Mouse (Mus musculus) midbrain, embryonic 12.5 days (tissue): ENCODE data around the gene Creb5. TPM values are rescaled to one million over a fixed set of nuclear protein-coding genes. Genes with fewer than 3 reads are reported as not detected.

Source experiments
- ATAC-seq: fragments of 200-750 bp; cut with Nextera tagmentation; 2 replicates; pipeline ENCODE4 v1.8.0; 2017; ENCODE audit warnings: low read depth, moderate TSS enrichment, moderate library complexity; ENCODE audit not compliant: low FRiP score
- H3K27ac ChIP-seq: fragments of 300-500 bp; sonication (generic); replicated peaks from 2 replicates; pipeline ENCODE4 v1.5.1; 2016; ENCODE audit warnings: mild to moderate bottlenecking
- H3K27me3 ChIP-seq: fragments of 300-500 bp; sonication (generic); 2 replicates; pipeline ENCODE4 v1.6.1; 2016; ENCODE audit warnings: mild to moderate bottlenecking
- H3K36me3 ChIP-seq: fragments of 300-500 bp; sonication (generic); 2 replicates; pipeline ENCODE4 v1.6.1; 2016
- H3K4me1 ChIP-seq: fragments of 300-500 bp; sonication (generic); 2 replicates; pipeline ENCODE4 v1.6.1; 2016
- H3K4me2 ChIP-seq: fragments of 300-500 bp; sonication (generic); replicated peaks from 2 replicates; pipeline ENCODE4 v1.6.1; 2016; ENCODE audit warnings: mild to moderate bottlenecking, moderate library complexity
- H3K4me3 ChIP-seq: fragments of 300-500 bp; sonication (generic); 2 replicates; pipeline ENCODE4 v1.5.1; 2016; ENCODE audit warnings: mild to moderate bottlenecking
- H3K9ac ChIP-seq: fragments of 300-500 bp; sonication (generic); replicated peaks from 2 replicates; pipeline ENCODE4 v1.6.1; 2016; ENCODE audit warnings: mild to moderate bottlenecking, moderate library complexity
- H3K9me3 ChIP-seq: fragments of 300-500 bp; sonication (generic); 2 replicates; pipeline ENCODE4 v1.6.1; 2016; ENCODE audit warnings: mild to moderate bottlenecking
- WGBS: fragments of 180-500 bp; shearing (Covaris S2); methylation state at CpG from one replicate; pipeline ENCODE4 v1.1.7; 2016; 5-methylcytosine and 5-hydroxymethylcytosine counted together
- polyA plus RNA-seq: library from polyadenylated mRNA; unstranded; fragments of >200 nt; fragmentation: Nextera tagmentation; extraction: Ambion mirVana; gene quantifications from 2 replicates; pipeline ENCODE4 v1.2.1, GENCODE M21; 2016

The Creb5 gene
- polyA plus RNA-seq, 1 experiment from 2014 or later, result 6.3 TPM

- no peak for ATAC-seq
- Histone ChIP-seq H3K9me3 (no peaks in the 10 kb centered on the region), H3K4me2 (peak overlapping the region; percentile 98; the same call in 1 of the 2 replicates), H3K4me3 (no peak overlapping the region), H3K9ac (no peak overlapping the region), H3K27ac (no peak overlapping the region), H3K36me3 (no peaks in the 10 kb centered on the region), H3K4me1 (peaks cover 43% of the 10 kb centered on the region), H3K27me3 (peaks cover 72% of the 10 kb centered on the region)
- 20% methylated on average over 5 of the region's 5 CpGs for WGBS
Observed at GRCm38 (mm10) chr6:53289659-53290058, 2.6 kb downstream of the Creb5 start.

- no peak overlapping the region for H3K9ac ChIP-seq
- WGBS, result 29% methylated on average over 8 of the region's 8 CpGs
- ATAC-seq, result no peak
Observed at GRCm38 (mm10) chr6:53290215-53290990, 3.3 kb downstream of the Creb5 start.

GRCm38 (mm10) chr6:53292931-53293330 is 5.9 kb downstream of the Creb5 start:
- H3K27ac ChIP-seq, result no peak overlapping the region
- WGBS, result 57% methylated on average over 1 of the region's 1 CpGs
- H3K4me3 ChIP-seq, result no peak overlapping the region
- no peaks in the 10 kb centered on the region for H3K9me3 ChIP-seq
- no peak for ATAC-seq
- H3K27me3 ChIP-seq, result peaks cover 39% of the 10 kb centered on the region
- H3K9ac ChIP-seq, result no peak overlapping the region
- H3K4me1 ChIP-seq, result peaks cover 29% of the 10 kb centered on the region
- no peaks in the 10 kb centered on the region for H3K36me3 ChIP-seq
- H3K4me2 ChIP-seq, result no peak overlapping the region

More at GRCm38 (mm10) chr6:53290215-53290990, 3.3 kb downstream of the Creb5 start:
- H3K27ac ChIP-seq, result no peak overlapping the region
- H3K4me1 ChIP-seq, result peaks cover 44% of the 10 kb centered on the region
- peaks cover 64% of the 10 kb centered on the region for H3K27me3 ChIP-seq
- H3K4me2 ChIP-seq, result no peak overlapping the region
- H3K4me3 ChIP-seq, result no peak overlapping the region
- no peaks in the 10 kb centered on the region for H3K36me3 ChIP-seq
- H3K9me3 ChIP-seq, result no peaks in the 10 kb centered on the region

- H3K27ac ChIP-seq, result no peak overlapping the region
- no peak overlapping the region for H3K9ac ChIP-seq
- H3K4me3 ChIP-seq, result no peak overlapping the region
- H3K36me3 ChIP-seq, result no peaks in the 10 kb centered on the region
- peaks cover 11% of the 10 kb centered on the region; the same call in 1 of the 2 replicates for H3K4me1 ChIP-seq
- no peaks in the 10 kb centered on the region for H3K9me3 ChIP-seq
- no peak for ATAC-seq
- H3K27me3 ChIP-seq, result no peaks in the 10 kb centered on the region
- 71% methylated on average over 5 of the region's 5 CpGs for WGBS
- H3K4me2 ChIP-seq, result no peak overlapping the region
Observed at GRCm38 (mm10) chr6:53297851-53298250, 10.8 kb downstream of the Creb5 start.

GRCm38 (mm10) chr6:53304201-53304600 is 17.1 kb downstream of the Creb5 start:
- ATAC-seq, result no peak
- no peaks in the 10 kb centered on the region for H3K36me3 ChIP-seq
- H3K27ac ChIP-seq, result no peak overlapping the region
- H3K9ac ChIP-seq, result no peak overlapping the region
- no peak overlapping the region for H3K4me2 ChIP-seq
- no peaks in the 10 kb centered on the region for H3K27me3 ChIP-seq
- H3K9me3 ChIP-seq, result no peaks in the 10 kb centered on the region
- WGBS, result 76% methylated on average over 2 of the region's 2 CpGs
- H3K4me3 ChIP-seq, result no peak overlapping the region
- H3K4me1 ChIP-seq, result peaks cover 11% of the 10 kb centered on the region; the same call in 1 of the 2 replicates

- no peak overlapping the region for H3K4me3 ChIP-seq
- no peak overlapping the region for H3K27ac ChIP-seq
- no peak overlapping the region for H3K4me2 ChIP-seq
- no peaks in the 10 kb centered on the region for H3K9me3 ChIP-seq
- WGBS, result 88% methylated on average over 4 of the region's 4 CpGs
- H3K27me3 ChIP-seq, result no peaks in the 10 kb centered on the region
- ATAC-seq, result no peak
- no peaks in the 10 kb centered on the region for H3K36me3 ChIP-seq
- peaks cover 14% of the 10 kb centered on the region; the same call in 1 of the 2 replicates for H3K4me1 ChIP-seq
- no peak overlapping the region for H3K9ac ChIP-seq
Observed at GRCm38 (mm10) chr6:53306156-53306555, 19.1 kb downstream of the Creb5 start.

GRCm38 (mm10) chr6:53306710-53307109 is 19.6 kb downstream of the Creb5 start:
- no peak; the same call in 1 of the 2 replicates for ATAC-seq
- H3K4me1 ChIP-seq, result peaks cover 14% of the 10 kb centered on the region; the same call in 1 of the 2 replicates
- H3K9me3 ChIP-seq, result no peaks in the 10 kb centered on the region
- H3K36me3 ChIP-seq, result no peaks in the 10 kb centered on the region
- no peak overlapping the region for H3K27ac ChIP-seq
- H3K27me3 ChIP-seq, result no peaks in the 10 kb centered on the region
- no peak overlapping the region for H3K4me3 ChIP-seq
- H3K9ac ChIP-seq, result no peak overlapping the region
- 65% methylated on average over 5 of the region's 5 CpGs for WGBS
- no peak overlapping the region for H3K4me2 ChIP-seq

GRCm38 (mm10) chr6:53308684-53309083 is 21.6 kb downstream of the Creb5 start:
- no peak overlapping the region for H3K27ac ChIP-seq
- peaks cover 14% of the 10 kb centered on the region; the same call in 1 of the 2 replicates for H3K4me1 ChIP-seq
- WGBS, result 52% methylated on average over 6 of the region's 6 CpGs
- no peak overlapping the region for H3K4me3 ChIP-seq
- no peak overlapping the region for H3K9ac ChIP-seq
- no peaks in the 10 kb centered on the region for H3K27me3 ChIP-seq
- H3K36me3 ChIP-seq, result no peaks in the 10 kb centered on the region
- H3K9me3 ChIP-seq, result no peaks in the 10 kb centered on the region
- no peak for ATAC-seq
- no peak overlapping the region for H3K4me2 ChIP-seq

GRCm38 (mm10) chr6:53313604-53314003 is 26.5 kb downstream of the Creb5 start:
- Histone ChIP-seq H3K9me3 (no peaks in the 10 kb centered on the region), H3K4me2 (no peak overlapping the region), H3K4me1 (peaks cover 6% of the 10 kb centered on the region; the same call in 1 of the 2 replicates), H3K27me3 (no peaks in the 10 kb centered on the region), H3K36me3 (no peaks in the 10 kb centered on the region), H3K4me3 (no peak overlapping the region), H3K27ac (no peak overlapping the region), H3K9ac (no peak overlapping the region)
- WGBS, result 93% methylated on average over 6 of the region's 6 CpGs
- no peak for ATAC-seq

GRCm38 (mm10) chr6:53314126-53314525 is 27.1 kb downstream of the Creb5 start:
- no peak overlapping the region for H3K4me3 ChIP-seq
- no peaks in the 10 kb centered on the region for H3K36me3 ChIP-seq
- H3K4me1 ChIP-seq, result peaks cover 3% of the 10 kb centered on the region; the same call in 1 of the 2 replicates
- no peak overlapping the region for H3K9ac ChIP-seq
- no peak overlapping the region for H3K27ac ChIP-seq
- no peak for ATAC-seq
- 86% methylated on average over 10 of the region's 10 CpGs for WGBS
- H3K9me3 ChIP-seq, result no peaks in the 10 kb centered on the region
- no peaks in the 10 kb centered on the region for H3K27me3 ChIP-seq
- H3K4me2 ChIP-seq, result no peak overlapping the region

GRCm38 (mm10) chr6:53319543-53320325 is 32.7 kb downstream of the Creb5 start:
- 80% methylated on average over 17 of the region's 17 CpGs for WGBS

GRCm38 (mm10) chr6:53337398-53337797 is 50.3 kb downstream of the Creb5 start:
- Histone ChIP-seq H3K27ac (no peak overlapping the region), H3K36me3 (no peaks in the 10 kb centered on the region), H3K4me2 (no peak overlapping the region), H3K9ac (no peak overlapping the region), H3K4me1 (no peaks in the 10 kb centered on the region), H3K27me3 (no peaks in the 10 kb centered on the region), H3K9me3 (no peaks in the 10 kb centered on the region), H3K4me3 (no peak overlapping the region)
- no peak for ATAC-seq
- WGBS, result 61% methylated on average over 9 of the region's 9 CpGs

More at GRCm38 (mm10) chr6:53319543-53320325, 32.7 kb downstream of the Creb5 start:
- H3K27me3 ChIP-seq, result no peaks in the 10 kb centered on the region
- H3K4me2 ChIP-seq, result no peak overlapping the region
- no peak overlapping the region for H3K9ac ChIP-seq
- H3K36me3 ChIP-seq, result no peaks in the 10 kb centered on the region
- no peaks in the 10 kb centered on the region for H3K9me3 ChIP-seq
- H3K27ac ChIP-seq, result no peak overlapping the region
- ATAC-seq, result no peak
- H3K4me3 ChIP-seq, result no peak overlapping the region
- no peaks in the 10 kb centered on the region; the same call in 1 of the 2 replicates for H3K4me1 ChIP-seq
